Mouse (Mus musculus) small intestine, adult 2 months (tissue): ENCODE data around the gene Arsg.

Experiments used
- CTCF ChIP-seq: fragments of 200-500 bp; IDR thresholded peaks from 2 replicates; pipeline ENCODE4 v1.5.1; 2012; ENCODE audit warnings: low read depth, mild to moderate bottlenecking, control low read depth, inconsistent platforms, low read length, moderate library complexity, mixed read lengths; ENCODE audit not compliant: insufficient replicate concordance, insufficient read length; ENCODE audit errors: extremely low read depth
- POLR2A ChIP-seq: fragments of 200-500 bp; IDR thresholded peaks from 2 replicates; pipeline ENCODE4 v1.6.1; 2012; ENCODE audit warnings: low read depth, mild to moderate bottlenecking, control low read depth, inconsistent platforms, low read length, moderate library complexity

- TF ChIP-seq POLR2A (no peak), CTCF (no peak)
These were observed 3.0 kb upstream of the Arsg start for GRCm38 (mm10) chr11:109470170-109470569.
